Mouse (Mus musculus) urinary bladder, adult 18-20 months (tissue): ENCODE measurements around the gene Inhba.

ENCODE experiments used
- DNase-seq, 2 experiments: peaks; one replicate each; pipeline ENCODE4 v3.0.0; 2022; ENCODE audit warnings: low spot score in 2 of 2, mixed read lengths in 2 of 2

Inhba gene

DNA sequence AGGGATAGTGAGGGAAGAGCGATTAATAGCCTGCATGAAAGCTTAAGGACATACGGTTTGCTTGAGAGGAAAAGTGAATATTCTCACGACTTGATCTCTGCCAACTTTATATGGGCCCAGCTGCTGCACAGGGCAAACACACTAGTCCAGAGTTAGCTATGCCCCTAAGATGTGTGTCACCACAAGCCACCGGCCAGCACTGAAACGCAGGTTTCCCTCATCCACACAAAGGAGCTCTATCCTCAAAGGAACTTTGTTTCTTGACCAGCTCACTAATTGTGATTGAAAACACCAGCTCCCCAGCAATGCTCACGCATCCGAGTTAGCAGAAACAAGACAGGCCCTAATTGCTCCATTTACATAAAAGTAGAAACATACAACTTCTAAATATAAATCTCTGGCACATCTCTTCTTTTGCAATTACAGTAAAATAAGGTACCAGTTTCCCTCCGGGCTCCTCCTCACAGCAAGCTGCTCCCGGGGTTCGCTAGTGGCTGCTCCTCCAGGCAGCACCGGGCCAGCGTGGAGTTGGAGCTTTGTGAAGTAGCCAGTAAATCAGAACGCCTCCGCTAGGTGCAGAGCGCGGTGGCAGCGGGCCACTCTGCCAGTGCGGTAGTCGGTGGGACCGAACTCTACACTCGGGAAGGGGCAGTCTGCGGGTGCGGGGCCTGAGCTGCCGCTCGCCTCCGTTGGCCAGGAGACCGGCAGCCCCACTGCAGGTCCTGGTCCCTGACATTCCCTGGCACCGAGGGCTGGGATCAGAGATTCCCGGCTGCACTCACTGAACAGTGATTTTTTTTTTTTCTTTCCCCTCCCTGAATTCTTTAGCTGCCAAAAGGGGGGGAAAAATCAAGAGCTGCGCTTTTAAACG, at the start of gene Inhba:
Gene Inhba (plus strand): TSS at position 480 of the 871 bp plus-strand sequence.
- DNase-seq: peak in 1 of 2 experiments; percentile 62

- no peak for DNase-seq
These were observed 35.1 kb upstream of the Inhba start for GRCm38 (mm10) chr13:15976584-15976983.

DNA sequence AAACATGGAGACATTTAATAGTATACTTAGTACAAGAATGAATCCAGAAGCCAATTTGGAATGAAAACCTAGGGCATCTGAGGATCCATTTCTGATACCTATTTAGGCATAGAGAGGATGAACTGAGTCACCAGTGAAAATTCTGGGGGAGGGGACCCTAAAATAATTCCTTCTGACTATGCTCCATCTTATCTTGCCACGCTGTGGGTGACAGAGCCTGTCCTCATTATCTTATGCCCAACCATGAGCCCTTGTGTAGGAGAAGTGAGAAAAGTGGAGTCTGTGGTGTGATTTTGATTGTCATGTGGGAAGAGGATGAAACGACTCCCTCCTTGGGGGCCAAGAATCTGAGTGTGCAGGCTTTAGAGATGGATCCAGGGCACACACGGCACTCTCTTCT, 32.1 kb upstream of the Inhba start:
- DNase-seq: no peak

DNA sequence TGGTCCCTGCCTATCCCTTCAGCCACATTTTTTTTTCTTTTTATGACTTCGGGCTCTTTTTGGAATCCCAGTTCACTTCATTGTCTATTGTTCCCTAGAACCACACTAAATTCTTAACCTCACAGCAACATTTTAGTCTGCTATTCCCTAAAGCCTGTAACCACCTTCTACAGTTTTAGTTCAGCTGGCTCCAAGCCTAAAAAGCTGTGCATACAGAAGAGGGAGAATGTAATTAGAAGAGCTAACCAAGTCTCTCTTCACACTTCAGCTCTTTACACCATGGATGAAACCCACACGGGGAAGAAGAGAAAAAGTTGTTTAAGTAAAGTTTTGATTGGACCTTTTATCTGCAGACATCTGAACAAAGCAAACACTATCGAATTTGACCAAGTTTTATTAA, 29.6 kb upstream of the Inhba start:
- DNase-seq: no peak

DNA sequence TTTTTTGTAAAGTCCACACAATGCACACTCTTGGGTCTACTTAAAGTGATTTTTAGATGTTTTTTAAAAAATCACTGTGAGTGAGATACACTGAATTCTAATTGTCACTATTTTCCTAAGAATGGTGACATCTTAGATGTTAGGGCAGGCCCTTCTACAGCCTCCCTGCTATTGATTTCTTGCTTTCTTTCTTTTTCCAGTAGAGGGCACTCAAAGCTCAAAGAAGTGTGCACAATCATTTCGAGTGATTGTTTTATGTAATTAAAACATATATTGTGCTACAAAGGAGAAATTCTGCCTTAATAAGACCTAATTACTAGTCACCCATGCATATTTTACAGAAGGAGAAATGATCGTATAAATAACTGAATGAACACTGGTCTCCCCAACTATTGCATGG, 25.9 kb upstream of the Inhba start:
- DNase-seq: no peak

- no peak for DNase-seq
These were observed 25.5 kb upstream of the Inhba start for GRCm38 (mm10) chr13:15986172-15986571.

DNA sequence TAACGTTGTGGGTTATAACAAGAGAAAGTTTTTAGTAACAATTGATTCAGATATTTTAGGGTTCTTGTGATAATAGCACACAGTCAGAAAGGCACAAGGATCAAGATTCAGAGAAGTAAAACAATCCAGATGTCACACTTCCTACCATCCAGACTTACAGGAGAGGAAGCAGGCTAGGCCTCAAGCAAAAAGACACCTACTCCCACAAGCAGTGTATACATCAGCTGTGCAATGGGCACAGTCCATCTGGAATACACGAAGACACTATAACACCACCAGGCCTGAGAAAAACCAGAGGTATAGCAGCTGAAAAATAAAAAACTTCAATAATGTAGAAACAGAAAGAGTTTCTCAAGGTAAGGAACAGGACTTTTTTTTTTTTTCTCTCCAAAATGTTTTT, 16.3 kb upstream of the Inhba start:
- DNase-seq: no peak

- DNase-seq: peak in 1 of 2 experiments; percentile 12
These were observed 6.1 kb upstream of the Inhba start for GRCm38 (mm10) chr13:16005517-16005916.

GRCm38 (mm10) chr13:16007748-16008147, 3.9 kb upstream of the Inhba start:
- no peak for DNase-seq

DNA sequence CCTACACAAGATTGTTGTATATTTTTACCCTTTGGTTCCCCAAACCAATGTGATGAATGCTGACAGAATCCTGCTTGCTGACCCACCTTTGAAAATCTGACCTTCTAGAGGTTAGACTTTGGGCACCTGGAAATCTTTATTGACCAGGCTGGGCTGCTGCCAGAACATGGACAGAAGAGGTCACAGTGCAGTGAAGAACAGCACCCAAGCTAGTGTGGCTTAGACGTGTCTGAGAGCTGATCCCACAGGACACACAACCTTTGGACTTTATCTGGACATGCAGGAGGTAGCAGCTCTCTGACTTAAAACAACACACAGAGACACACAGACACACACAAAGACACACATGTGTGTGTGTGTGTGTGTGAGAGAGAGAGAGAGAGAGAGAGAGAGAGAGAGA, 3.3 kb upstream of the Inhba start:
- DNase-seq: no peak

DNA sequence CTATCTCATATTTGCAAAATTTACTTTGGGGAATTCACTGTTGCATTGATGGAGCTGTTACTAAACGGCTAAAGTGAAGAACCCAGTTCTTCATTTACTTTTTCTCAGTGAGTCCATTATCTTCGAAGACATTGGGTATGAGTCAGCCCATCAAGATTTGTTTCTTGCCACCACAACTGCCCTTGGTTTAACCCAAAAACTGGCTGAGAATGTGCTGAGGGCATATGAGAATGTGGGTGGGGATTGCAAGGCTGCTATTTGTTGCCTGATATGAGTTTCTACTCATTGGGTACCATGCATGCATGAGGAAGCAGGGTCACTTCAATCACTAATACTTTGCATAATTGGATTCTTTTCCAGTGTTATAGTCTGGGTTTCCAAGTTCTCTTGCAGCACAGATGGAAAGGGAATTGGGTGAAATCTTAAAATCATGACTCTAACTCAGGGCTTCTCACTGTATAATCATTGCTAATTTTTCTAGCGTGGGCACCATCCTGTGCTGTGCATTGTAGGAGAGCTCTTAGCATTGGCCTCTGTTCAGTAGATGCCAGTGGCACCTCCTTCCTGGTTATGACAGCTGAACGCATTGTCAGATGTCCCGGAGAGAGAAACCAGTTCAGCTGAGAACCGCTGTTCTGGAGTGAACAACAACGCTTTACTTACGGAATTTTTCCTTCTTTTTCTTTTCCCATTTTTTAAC, 1.7 kb upstream of the Inhba start:
- no peak for DNase-seq

DNA sequence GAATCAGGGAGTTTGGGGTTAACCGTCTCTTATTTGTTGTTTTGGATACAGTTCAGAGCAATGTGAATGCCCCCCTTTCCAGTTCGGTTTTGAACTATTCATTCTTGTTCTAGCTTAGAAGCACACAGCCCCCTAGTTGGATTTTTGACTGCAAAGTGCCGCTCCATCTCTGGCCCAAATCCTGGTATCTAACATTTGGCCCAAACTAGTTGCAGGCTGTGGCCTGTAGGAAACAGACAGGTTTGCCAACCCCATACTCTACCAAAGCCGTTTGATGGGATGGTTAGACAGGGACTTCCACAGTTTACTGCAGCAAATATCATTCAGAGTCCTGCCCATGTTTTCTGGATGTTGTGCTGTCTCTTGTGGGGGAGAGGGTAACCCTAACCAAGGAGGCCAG, 1.1 kb upstream of the Inhba start:
- DNase-seq: no peak

GRCm38 (mm10) chr13:16012243-16012887, 714 bp downstream of the Inhba start:
- peak; percentile 67 to 72 for DNase-seq

- no peak for DNase-seq
These were observed 2.5 kb downstream of the Inhba start for GRCm38 (mm10) chr13:16014166-16014565.

DNA sequence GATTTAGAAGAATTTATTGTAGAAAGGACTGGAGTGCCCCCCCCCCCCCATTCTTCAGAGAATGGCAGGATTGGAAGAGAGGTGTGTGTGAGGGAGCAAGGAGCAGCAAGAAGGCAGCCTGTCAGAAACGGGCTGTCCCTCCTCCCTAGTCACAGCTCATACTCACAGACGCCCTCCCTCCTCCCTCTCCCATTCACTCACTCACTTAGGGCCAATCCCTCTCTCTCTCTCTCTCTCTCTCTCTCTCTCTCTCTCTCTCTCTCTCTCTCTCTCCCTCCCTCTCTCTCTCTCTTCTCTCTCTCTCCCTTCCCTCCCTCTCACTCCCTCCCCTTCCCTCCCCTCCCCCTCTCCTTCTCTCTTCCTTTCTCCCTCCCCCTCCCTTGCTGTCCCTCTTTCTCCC, 4.9 kb downstream of the Inhba start:
- no peak for DNase-seq

- DNase-seq: peak in 1 of 2 experiments; percentile 13
These were observed 5.7 kb downstream of the Inhba start for GRCm38 (mm10) chr13:16017338-16017737.

- DNase-seq: peak in 1 of 2 experiments; percentile 16
These were observed 6.1 kb downstream of the Inhba start for GRCm38 (mm10) chr13:16017777-16018176.

GRCm38 (mm10) chr13:16018807-16019510, 7.3 kb downstream of the Inhba start:
- no peak for DNase-seq

GRCm38 (mm10) chr13:16020659-16021058, 9.0 kb downstream of the Inhba start:
- peak in 1 of 2 experiments; percentile 35 for DNase-seq

DNA sequence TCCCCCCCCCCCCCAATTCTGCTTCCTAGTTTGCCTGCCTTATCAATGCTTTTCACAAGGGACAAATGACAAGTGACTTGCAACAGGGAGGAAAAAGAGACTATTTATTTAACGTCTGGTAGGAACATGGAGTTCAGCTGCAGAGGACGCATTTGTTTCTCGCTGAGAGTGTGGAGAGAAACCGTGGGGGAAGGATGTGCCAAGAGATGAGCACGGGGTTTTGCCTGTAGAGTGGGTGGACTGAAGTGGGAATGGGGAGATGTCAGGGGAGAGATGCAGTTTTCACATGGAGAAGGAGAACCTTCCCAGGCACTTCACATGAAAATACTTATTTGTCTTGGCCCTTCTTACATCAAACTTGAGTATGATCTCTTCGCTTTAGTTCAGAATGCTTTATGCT, 9.5 kb downstream of the Inhba start:
- DNase-seq: no peak

- DNase-seq: no peak
These were observed 10.2 kb downstream of the Inhba start for GRCm38 (mm10) chr13:16021849-16022248.

DNA sequence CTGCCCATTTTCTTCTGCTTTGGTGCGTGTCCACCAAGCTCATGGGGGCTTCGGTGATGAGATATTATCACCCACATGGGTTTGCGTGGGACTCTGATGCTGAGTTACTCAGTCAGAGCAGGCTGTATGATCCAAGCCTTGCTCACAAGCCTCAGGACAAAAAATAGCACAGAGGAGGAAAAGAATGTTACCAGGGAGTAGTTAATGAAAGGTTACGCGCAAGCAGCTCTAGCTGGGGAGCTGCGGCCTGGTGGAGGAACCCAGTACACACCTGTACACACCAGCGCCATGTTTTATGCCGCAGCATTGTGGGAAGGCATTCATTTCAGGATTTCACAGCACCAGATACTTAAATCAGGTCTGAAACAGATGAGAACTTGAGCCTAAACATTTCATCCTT, 10.9 kb downstream of the Inhba start:
- no peak for DNase-seq
